Mouse (Mus musculus): ENCODE results near the gene 9130213A22Rik. TPM values are rescaled to one million over a fixed set of nuclear protein-coding genes. Genes with fewer than 3 reads are reported as not detected.

Gene 9130213A22Rik
- total and polyA plus RNA-seq, 2 experiments from 2014 or later = 1.0 to 1.2 TPM

GRCm38 (mm10) chr11:69087597-69087996, 34.8 kb downstream of the 9130213A22Rik start:
- Histone ChIP-seq H3K9me3 (ENCODE audit: low read length) (no peaks in the 10 kb centered on the region), H3K4me1 (ENCODE audit: insufficient read depth, low read length) (peaks cover 16% of the 10 kb centered on the region; the same call in 1 of the 2 replicates), H3K36me3 (ENCODE audit: insufficient read depth, low read length) (peaks cover 13% of the 10 kb centered on the region; the same call in 1 of the 2 replicates), H3K4me2 (ENCODE audit: low read depth, low read length, poor library complexity, severe bottlenecking) (peak overlapping the region; percentile 97), H3K27ac (ENCODE audit: low read depth, low read length) (peak overlapping the region; percentile 99), H3K9ac (replicated peaks; ENCODE audit: low read length, poor library complexity, severe bottlenecking) (no peak overlapping the region; the same call in 1 of the 2 replicates), H3K4me3 (ENCODE audit: low read depth, low read length) (no peak overlapping the region), H3K27me3 (ENCODE audit: insufficient read depth, low read length) (no peaks in the 10 kb centered on the region)
- ATAC-seq (ENCODE audit: low FRiP score) = no peak
- 67% methylated on average over 2 of the region's 2 CpGs for WGBS
- DNase-seq (ENCODE audit: low spot score) = no peak
- TF ChIP-seq CTCF (IDR thresholded peaks at IDR 0.05) = no peak

- Histone ChIP-seq H3K27ac (ENCODE audit: low read depth, low read length) (no peak overlapping the region), H3K9me3 (ENCODE audit: low read length) (no peaks in the 10 kb centered on the region), H3K27me3 (ENCODE audit: insufficient read depth, low read length) (no peaks in the 10 kb centered on the region), H3K36me3 (ENCODE audit: insufficient read depth, low read length) (peaks cover 13% of the 10 kb centered on the region; the same call in 1 of the 2 replicates), H3K9ac (replicated peaks; ENCODE audit: low read length, poor library complexity, severe bottlenecking) (no peak overlapping the region), H3K4me3 (ENCODE audit: low read depth, low read length) (no peak overlapping the region), H3K4me1 (ENCODE audit: insufficient read depth, low read length) (peaks cover 16% of the 10 kb centered on the region; the same call in 1 of the 2 replicates), H3K4me2 (ENCODE audit: low read depth, low read length, poor library complexity, severe bottlenecking) (no peak overlapping the region)
- DNase-seq (ENCODE audit: low spot score) (no peak), ATAC-seq (ENCODE audit: low FRiP score) (no peak)
- WGBS = 42% methylated on average over 4 of the region's 4 CpGs
- TF ChIP-seq CTCF (IDR thresholded peaks at IDR 0.05) = no peak
Observed at GRCm38 (mm10) chr11:69087082-69087481, 35.3 kb downstream of the 9130213A22Rik start.

- 68% methylated on average over 6 of the region's 6 CpGs for WGBS
- no peak overlapping the region for H3K4me2 ChIP-seq (ENCODE audit: low read depth, low read length, poor library complexity, severe bottlenecking)
- no peak overlapping the region for H3K27ac ChIP-seq (ENCODE audit: low read depth, low read length)
- H3K4me1 ChIP-seq (ENCODE audit: insufficient read depth, low read length) = peaks cover 16% of the 10 kb centered on the region; the same call in 1 of the 2 replicates
- TF ChIP-seq CTCF (IDR thresholded peaks at IDR 0.05) = no peak
- no peak overlapping the region for H3K9ac ChIP-seq (replicated peaks; ENCODE audit: low read length, poor library complexity, severe bottlenecking)
- H3K4me3 ChIP-seq (ENCODE audit: low read depth, low read length) = no peak overlapping the region
- H3K27me3 ChIP-seq (ENCODE audit: insufficient read depth, low read length) = no peaks in the 10 kb centered on the region
- H3K9me3 ChIP-seq (ENCODE audit: low read length) = no peaks in the 10 kb centered on the region
- ATAC-seq (ENCODE audit: low FRiP score) (no peak), DNase-seq (ENCODE audit: low spot score) (no peak)
- peaks cover 7% of the 10 kb centered on the region; the same call in 1 of the 2 replicates for H3K36me3 ChIP-seq (ENCODE audit: insufficient read depth, low read length)
Observed at GRCm38 (mm10) chr11:69086390-69086789, 36.0 kb downstream of the 9130213A22Rik start.

- no peak overlapping the region for H3K27ac ChIP-seq (ENCODE audit: low read depth, low read length)
- TF ChIP-seq CTCF (IDR thresholded peaks at IDR 0.05) = no peak
- peaks cover 13% of the 10 kb centered on the region; the same call in 1 of the 2 replicates for H3K4me1 ChIP-seq (ENCODE audit: insufficient read depth, low read length)
- no peaks in the 10 kb centered on the region for H3K9me3 ChIP-seq (ENCODE audit: low read length)
- ATAC-seq (ENCODE audit: low FRiP score) = no peak
- no peaks in the 10 kb centered on the region for H3K27me3 ChIP-seq (ENCODE audit: insufficient read depth, low read length)
- 62% methylated on average over 6 of the region's 6 CpGs for WGBS
- H3K36me3 ChIP-seq (ENCODE audit: insufficient read depth, low read length) = peaks cover 7% of the 10 kb centered on the region; the same call in 1 of the 2 replicates
- H3K9ac ChIP-seq (replicated peaks; ENCODE audit: low read length, poor library complexity, severe bottlenecking) = no peak overlapping the region
- no peak for DNase-seq (ENCODE audit: low spot score)
- no peak overlapping the region for H3K4me2 ChIP-seq (ENCODE audit: low read depth, low read length, poor library complexity, severe bottlenecking)
- no peak overlapping the region for H3K4me3 ChIP-seq (ENCODE audit: low read depth, low read length)
Observed at GRCm38 (mm10) chr11:69085608-69086007, 36.8 kb downstream of the 9130213A22Rik start.

- WGBS = 88% methylated on average over 7 of the region's 7 CpGs
- ATAC-seq (ENCODE audit: low FRiP score) = no peak
- no peaks in the 10 kb centered on the region for H3K9me3 ChIP-seq (ENCODE audit: low read length)
- no peak overlapping the region for H3K4me3 ChIP-seq (ENCODE audit: low read depth, low read length)
- H3K9ac ChIP-seq (replicated peaks; ENCODE audit: low read length, poor library complexity, severe bottlenecking) = no peak overlapping the region
- no peak for DNase-seq (ENCODE audit: low spot score)
- no peak overlapping the region for H3K27ac ChIP-seq (ENCODE audit: low read depth, low read length)
- no peaks in the 10 kb centered on the region for H3K36me3 ChIP-seq (ENCODE audit: insufficient read depth, low read length)
- no peaks in the 10 kb centered on the region for H3K4me1 ChIP-seq (ENCODE audit: insufficient read depth, low read length)
- no peak overlapping the region for H3K4me2 ChIP-seq (ENCODE audit: low read depth, low read length, poor library complexity, severe bottlenecking)
- no peak for TF ChIP-seq CTCF (IDR thresholded peaks at IDR 0.05)
- no peaks in the 10 kb centered on the region for H3K27me3 ChIP-seq (ENCODE audit: insufficient read depth, low read length)
Observed at GRCm38 (mm10) chr11:69081613-69082012, 40.8 kb downstream of the 9130213A22Rik start.

- Histone ChIP-seq H3K4me3 (ENCODE audit: low read depth, low read length) (no peak overlapping the region), H3K27me3 (ENCODE audit: insufficient read depth, low read length) (no peaks in the 10 kb centered on the region), H3K9me3 (ENCODE audit: low read length) (no peaks in the 10 kb centered on the region), H3K27ac (ENCODE audit: low read depth, low read length) (no peak overlapping the region), H3K4me2 (ENCODE audit: low read depth, low read length, poor library complexity, severe bottlenecking) (no peak overlapping the region), H3K4me1 (ENCODE audit: insufficient read depth, low read length) (no peaks in the 10 kb centered on the region), H3K9ac (replicated peaks; ENCODE audit: low read length, poor library complexity, severe bottlenecking) (no peak overlapping the region), H3K36me3 (ENCODE audit: insufficient read depth, low read length) (no peaks in the 10 kb centered on the region)
- ATAC-seq (ENCODE audit: low FRiP score) (no peak), DNase-seq (ENCODE audit: low spot score) (no peak)
- 84% methylated on average over 8 of the region's 8 CpGs for WGBS
- TF ChIP-seq CTCF (IDR thresholded peaks at IDR 0.05) = no peak
Observed at GRCm38 (mm10) chr11:69080855-69081222, 41.5 kb downstream of the 9130213A22Rik start.

Data from midbrain, postnatal 0 days (tissue).